Mouse (Mus musculus) liver, adult 2 months (tissue): Measurements from ENCODE around the gene Tdrd3.

Experiments
- CTCF ChIP-seq: fragments of 200-500 bp; IDR thresholded peaks from 2 replicates; pipeline ENCODE4 v1.5.1; 2011; ENCODE audit warnings: low read depth, low read length, control low read depth
- POLR2A ChIP-seq: fragments of 200-500 bp; IDR thresholded peaks from 2 replicates; pipeline ENCODE4 v1.6.1; 2011; ENCODE audit warnings: low read length, control low read depth; ENCODE audit not compliant: insufficient read depth; ENCODE audit errors: extremely low read depth

GRCm38 (mm10) chr14:87433390-87433915, 17.0 kb downstream of the Tdrd3 start:
- TF ChIP-seq CTCF: no peak
- no peak for TF ChIP-seq POLR2A
